In genomic region chr1:92179489-92180006, GRCm38 (mm10) we compare ENCODE assay signal across 8 mouse cellular contexts. TPM values are rescaled to one million over a fixed set of nuclear protein-coding genes. Genes with fewer than 3 reads are reported as not detected.
DNase-seq lines count a peak whose midpoint lies in the region; ATAC-seq and TF ChIP-seq lines count a peak whose summit lies in the region.

No protein-coding gene starts in this region.

- ATAC-seq in forebrain, postnatal 0 days, result no peak
- no peak for ATAC-seq in hindbrain, embryonic 14.5 days (ENCODE audit: low FRiP score)
- ATAC-seq in midbrain, embryonic 11.5 days (ENCODE audit: low FRiP score), result 0 out of 2 replicates have a peak, but pooled peaks have one; percentile 1
- ATAC-seq in granulocyte monocyte progenitor cell, adult 5-6 weeks (replicated peaks; ENCODE audit: poor library complexity, severe bottlenecking), result no peak

- TF ChIP-seq CTCF in brain, embryonic 14.5 days (IDR thresholded peaks at IDR 0.05; ENCODE audit: borderline replicate concordance, extremely low read depth, insufficient read depth, insufficient read length), result no peak
- no peak for TF ChIP-seq CTCF in forebrain, postnatal 0 days (IDR thresholded peaks at IDR 0.05; ENCODE audit: low read depth)

- intact Hi-C loops in left cerebral cortex, postnatal 25 days (cut with DNase I), result loop anchor here (2.0 to 5.0 kb wide), 3 partner anchors 119 to 273 kb away; no protein-coding TSS in a partner anchor

- peak overlapping the region; percentile 69 for H3K4me2 ChIP-seq in forebrain, postnatal 0 days (ENCODE audit: low read depth)
- H3K4me2 ChIP-seq in hindbrain, embryonic 14.5 days (replicated peaks), result peak overlapping the region; percentile 92
- peak overlapping the region; percentile 81 for H3K4me2 ChIP-seq in midbrain, embryonic 11.5 days

- H3K36me3 ChIP-seq in forebrain, postnatal 0 days (ENCODE audit: insufficient read depth), result no peaks in the 10 kb centered on the region
- H3K36me3 ChIP-seq in hindbrain, embryonic 14.5 days (replicated peaks; ENCODE audit: control insufficient read depth, insufficient read depth), result no peaks in the 10 kb centered on the region
- no peaks in the 10 kb centered on the region for H3K36me3 ChIP-seq in midbrain, embryonic 11.5 days (ENCODE audit: control insufficient read depth, insufficient read depth, low read length)

- no peaks in the 10 kb centered on the region for H3K27me3 ChIP-seq in forebrain, postnatal 0 days (ENCODE audit: insufficient read depth, low read length)
- no peaks in the 10 kb centered on the region for H3K27me3 ChIP-seq in hindbrain, embryonic 14.5 days (ENCODE audit: control insufficient read depth, insufficient read depth, low read length)
- H3K27me3 ChIP-seq in midbrain, embryonic 11.5 days (ENCODE audit: control insufficient read depth, insufficient read depth, low read length), result no peaks in the 10 kb centered on the region

- peak; percentile 32 for DNase-seq in MEL-GATA-1-ER (ENCODE audit: extremely low read depth, low read depth)
- DNase-seq in brain, embryonic 14.5 days (ENCODE audit: low read depth), result peak; percentile 49
- DNase-seq in forebrain, postnatal 0 days, result peak; percentile 37
- no peak for DNase-seq in hindbrain, embryonic 14.5 days (ENCODE audit: low spot score)
- DNase-seq in left cerebral cortex, postnatal 25 days (ENCODE audit: low spot score in 2 of 2), result peak; percentile 25 to 38
- DNase-seq in midbrain, embryonic 11.5 days (ENCODE audit: low spot score, missing footprints), result peak; percentile 95
- peak; percentile 24 to 37 for DNase-seq in spleen, postnatal 36 days (ENCODE audit: low spot score in 2 of 2)

- H3K9ac ChIP-seq in forebrain, postnatal 0 days, result peak overlapping the region; percentile 69
- H3K9ac ChIP-seq in hindbrain, embryonic 14.5 days, result peak overlapping the region; percentile 88
- peak overlapping the region; percentile 95 for H3K9ac ChIP-seq in midbrain, embryonic 11.5 days (ENCODE audit: low read length)

- H3K27ac ChIP-seq in forebrain, postnatal 0 days (ENCODE audit: low read depth, low read length), result peak overlapping the region; percentile 95
- peak overlapping the region; percentile 96 for H3K27ac ChIP-seq in hindbrain, embryonic 14.5 days
- peak overlapping the region; percentile 93 for H3K27ac ChIP-seq in midbrain, embryonic 11.5 days (ENCODE audit: low read depth, low read length)

- H3K9me3 ChIP-seq in forebrain, postnatal 0 days (ENCODE audit: low read length), result no peaks in the 10 kb centered on the region
- H3K9me3 ChIP-seq in hindbrain, embryonic 14.5 days (ENCODE audit: control insufficient read depth, low read length), result no peaks in the 10 kb centered on the region
- H3K9me3 ChIP-seq in midbrain, embryonic 11.5 days (ENCODE audit: control insufficient read depth, low read length), result no peaks in the 10 kb centered on the region

- peak overlapping the region; percentile 69 for H3K4me3 ChIP-seq in forebrain, postnatal 0 days (ENCODE audit: low read depth, low read length)
- H3K4me3 ChIP-seq in hindbrain, embryonic 14.5 days (replicated peaks; ENCODE audit: low read length), result peak overlapping the region; percentile 87
- H3K4me3 ChIP-seq in midbrain, embryonic 11.5 days (ENCODE audit: low read depth, low read length), result peak overlapping the region; percentile 96

- no peak for TF ChIP-seq POLR2A in brain, embryonic 14.5 days (IDR thresholded peaks at IDR 0.05; ENCODE audit: borderline replicate concordance, extremely low read depth, insufficient read depth, insufficient read length, poor library complexity, severe bottlenecking)

- H3K4me1 ChIP-seq in forebrain, postnatal 0 days (ENCODE audit: insufficient read depth), result peaks cover 14% of the 10 kb centered on the region
- peaks cover 41% of the 10 kb centered on the region for H3K4me1 ChIP-seq in hindbrain, embryonic 14.5 days (replicated peaks; ENCODE audit: control insufficient read depth, insufficient read depth, low read length)
- H3K4me1 ChIP-seq in midbrain, embryonic 11.5 days (ENCODE audit: control insufficient read depth, insufficient read depth, low read length), result peaks cover 32% of the 10 kb centered on the region

- WGBS in forebrain, postnatal 0 days, result 1% methylated on average over 52 of the region's 61 CpGs
- WGBS in hindbrain, embryonic 14.5 days, result under 1% methylated on average over 60 of the region's 61 CpGs
- under 1% methylated on average over 52 of the region's 61 CpGs for WGBS in midbrain, embryonic 11.5 days

RNA-seq across cellular contexts. Expression of gene Hdac4, which starts 16.0 kb away (rescaled TPM):
- polyA plus RNA-seq in brain, embryonic 14.5 days (2012; rRNA removed), result 17.4 and 21.8 TPM in 2 replicates
- 39.7 and 57.0 TPM in 2 replicates for total RNA-seq in forebrain, postnatal 0 days (2014; rRNA removed)
- 11.2 and 21.3 TPM in 2 replicates for polyA plus RNA-seq in forebrain, postnatal 0 days (2015; fragmentation: Nextera tagmentation; extraction: Ambion mirVana)
- polyA plus RNA-seq in hindbrain, embryonic 14.5 days (2014; fragmentation: Nextera tagmentation; extraction: Ambion mirVana), result 26.9 and 27.5 TPM in 2 replicates
- total RNA-seq in left cerebral cortex, postnatal 25 days (2021), result 100 to 1,000 TPM; 111 to 112 TPM
- 19.2 and 21.9 TPM in 2 replicates for polyA plus RNA-seq in midbrain, embryonic 11.5 days (2014; fragmentation: Nextera tagmentation; extraction: Ambion mirVana)
- total RNA-seq in granulocyte monocyte progenitor cell, adult 5-6 weeks (2014; fragmentation: Nextera tagmentation), result 11.7 and 13.0 TPM in 2 replicates
- 12.1 and 13.8 TPM in 2 replicates for total RNA-seq in granulocyte monocyte progenitor cell, adult 5-6 weeks (2017)
